Comparison of ENCODE assay signal across 16 mouse cellular contexts in genomic region chr15:77265318-77265717, GRCm38 (mm10). TPM values are rescaled to one million over a fixed set of nuclear protein-coding genes. Genes with fewer than 3 reads are reported as not detected.
DNase-seq lines count a peak whose midpoint lies in the region; ATAC-seq and TF ChIP-seq lines count a peak whose summit lies in the region.
"Had no signal": no experiment of that assay in that cellular context is flagged by ENCODE, and none has a peak within 500 bp of the region (broad histone marks: within the 10 kb centered on the region; RNA-seq: fewer than 3 reads in every experiment).

No protein-coding gene starts in this region.

- H3K27me3 ChIP-seq in heart, embryonic 13.5 days (replicated peaks), result no peaks in the 10 kb centered on the region
- H3K27me3 ChIP-seq in heart, adult 2 months (ENCODE audit: control insufficient read depth, insufficient read depth, low read length), result no peaks in the 10 kb centered on the region
- H3K27me3 ChIP-seq: forebrain, embryonic 13.5 days; neural tube, embryonic 12.5 days had no signal

- no peak for TF ChIP-seq EP300 in heart, adult 2 months (IDR thresholded peaks at IDR 0.05; ENCODE audit: insufficient read depth, low read depth, low read length)

- DNase-seq in heart, adult 2 months, result no peak
- no peak for DNase-seq in left cerebral cortex, adult 2 months (ENCODE audit: extremely low spot score in 1 of 2, low spot score in 2 of 2)
- DNase-seq in left cerebral cortex, postnatal 10 days (ENCODE audit: extremely low spot score in 1 of 2, low spot score in 2 of 2), result no peak
- DNase-seq in embryo, embryonic 10.5 days (ENCODE audit: low spot score), result peak; percentile 54
- peak; percentile 17 for DNase-seq in retina, embryonic 14.5 days (ENCODE audit: low spot score)
- no peak for DNase-seq in kidney, adult 18-20 months
- DNase-seq: cerebellum, adult 9-10 months; gastrocnemius, postnatal 25 days; kidney, postnatal 36 days; lung, embryonic 14.5 days; right cerebral cortex, postnatal 14 days had no signal

- peaks cover 39% of the 10 kb centered on the region for H3K4me1 ChIP-seq in heart, embryonic 13.5 days
- peaks cover 4% of the 10 kb centered on the region for H3K4me1 ChIP-seq in heart, adult 2 months (ENCODE audit: control insufficient read depth, insufficient read depth, low read length)

- intact Hi-C loops in heart, adult 2 months (cut with DNase I), result no loop called here
- intact Hi-C loops in left cerebral cortex, adult 2 months (cut with DNase I), result loop anchor here (5.0 kb wide), 1 partner anchor 92 kb away; no protein-coding TSS in a partner anchor
- intact Hi-C loops in left cerebral cortex, postnatal 10 days (cut with DNase I), result no loop called here

- peak overlapping the region; percentile 55 for H3K27ac ChIP-seq in heart, embryonic 13.5 days (replicated peaks)
- no peak overlapping the region for H3K27ac ChIP-seq in heart, adult 2 months
- H3K27ac ChIP-seq in left cerebral cortex, adult 2 months, result peak overlapping the region; percentile 64
- H3K27ac ChIP-seq: forebrain, embryonic 13.5 days; neural tube, embryonic 12.5 days had no signal

- H3K4me2 ChIP-seq in heart, embryonic 13.5 days, result peak overlapping the region; percentile 41
- H3K4me2 ChIP-seq: forebrain, embryonic 13.5 days; lung, embryonic 14.5 days; neural tube, embryonic 12.5 days had no signal

- 0 out of 2 replicates have a peak, but pooled peaks have one; percentile 14 for ATAC-seq in heart, embryonic 13.5 days (ENCODE audit: extremely low read depth, insufficient number of reproducible peaks, low FRiP score, low TSS enrichment)
- ATAC-seq: activated CD4-positive, CD25-positive, alpha-beta regulatory T cell, adult 4 months; forebrain, embryonic 13.5 days; inflammation-experienced regulatory T-cells, adult 6 months had no signal

- no peaks in the 10 kb centered on the region for H3K9me3 ChIP-seq in heart, embryonic 13.5 days
- H3K9me3 ChIP-seq: forebrain, embryonic 13.5 days; neural tube, embryonic 12.5 days had no signal

- no peaks in the 10 kb centered on the region for H3K36me3 ChIP-seq in heart, embryonic 13.5 days
- H3K36me3 ChIP-seq in heart, adult 2 months (ENCODE audit: control insufficient read depth, insufficient read depth, low read length), result no peaks in the 10 kb centered on the region
- H3K36me3 ChIP-seq: neural tube, embryonic 12.5 days had no signal

- TF ChIP-seq CTCF in heart, adult 2 months (IDR thresholded peaks at IDR 0.05), result no peak
- TF ChIP-seq CTCF in left cerebral cortex, adult 2 months (IDR thresholded peaks at IDR 0.05), result no peak

- H3K4me3 ChIP-seq in heart, embryonic 13.5 days, result no peak overlapping the region
- no peak overlapping the region for H3K4me3 ChIP-seq in heart, adult 2 months
- H3K4me3 ChIP-seq in left cerebral cortex, adult 2 months, result no peak overlapping the region
- H3K4me3 ChIP-seq: forebrain, embryonic 13.5 days; neural tube, embryonic 12.5 days had no signal

- TF ChIP-seq POLR2A in heart, adult 2 months (IDR thresholded peaks at IDR 0.05; ENCODE audit: insufficient read depth, low read depth, low read length), result no peak

- no peaks in the 10 kb centered on the region; the same call in 1 of the 2 replicates for H3K79me2 ChIP-seq in heart, adult 2 months (replicated peaks; ENCODE audit: control insufficient read depth, insufficient read depth, low read length)

- 31% methylated on average over 4 of the region's 4 CpGs for WGBS in heart, embryonic 13.5 days
- 48% methylated on average over 4 of the region's 4 CpGs for WGBS in heart, adult 2 months

- no peak overlapping the region for H3K9ac ChIP-seq in heart, embryonic 13.5 days
- H3K9ac ChIP-seq in heart, adult 2 months (ENCODE audit: low read depth, low read length), result no peak overlapping the region
- H3K9ac ChIP-seq: forebrain, embryonic 13.5 days; lung, embryonic 14.5 days; neural tube, embryonic 12.5 days had no signal

RNA-seq across cellular contexts. Expression of gene Rbfox2, which starts 41.5 kb away (rescaled TPM):
- 64.8 and 69.1 TPM in 2 replicates for polyA plus RNA-seq in heart, embryonic 13.5 days (2015; fragmentation: Nextera tagmentation; extraction: Ambion mirVana)
- 100 to 1,000 TPM; 106 to 110 TPM for total RNA-seq in heart, adult 2 months (2021)
- 86.0 and 145 TPM in 2 replicates for polyA plus RNA-seq in heart, adult 2 months (2012; rRNA removed)
- 100 to 1,000 TPM; 248 to 258 TPM for total RNA-seq in left cerebral cortex, adult 2 months (2021)
- total RNA-seq in left cerebral cortex, postnatal 10 days (2021), result 100 to 1,000 TPM; 262 to 269 TPM
- polyA plus RNA-seq: inflammation-experienced regulatory T-cells, adult 6 months had no signal

Comparison
In these comparisons a context has a peak if more than half of its experiments do, and no peak if none do; other contexts are left out.
1. DNase-seq: peak in embryo, embryonic 10.5 days (single experiment) and retina, embryonic 14.5 days (single experiment); none in heart, adult 2 months (0 of 2), left cerebral cortex, adult 2 months (0 of 2), left cerebral cortex, postnatal 10 days (0 of 2) and kidney, adult 18-20 months (single experiment).